Mouse (Mus musculus) heart, embryonic 11.5 days (tissue): ENCODE data around the gene Net1. TPM values are rescaled to one million over a fixed set of nuclear protein-coding genes. Genes with fewer than 3 reads are reported as not detected.

ENCODE experiments used
- ATAC-seq: fragments of 200-750 bp; cut with Nextera tagmentation; replicated peaks from 2 replicates; pipeline ENCODE4 v1.8.0; 2017; ENCODE audit warnings: moderate library complexity; ENCODE audit not compliant: insufficient number of reproducible peaks, low FRiP score, low TSS enrichment
- H3K27ac ChIP-seq: fragments of 300-500 bp; sonication (generic); 2 replicates; pipeline ENCODE4 v1.5.1; 2014; ENCODE audit warnings: mild to moderate bottlenecking, low read depth, low read length
- H3K27me3 ChIP-seq: fragments of 300-500 bp; sonication (generic); 2 replicates; pipeline ENCODE4 v1.6.1; 2014; ENCODE audit warnings: mild to moderate bottlenecking, low read length, mixed read lengths; ENCODE audit not compliant: control insufficient read depth, insufficient read depth
- H3K36me3 ChIP-seq: fragments of 300-500 bp; sonication (generic); 2 replicates; pipeline ENCODE4 v1.6.1; 2014; ENCODE audit warnings: mild to moderate bottlenecking, low read length, moderate library complexity, mixed read lengths; ENCODE audit not compliant: control insufficient read depth, insufficient read depth
- H3K4me1 ChIP-seq: fragments of 300-500 bp; sonication (generic); 2 replicates; pipeline ENCODE4 v1.6.1; 2014; ENCODE audit warnings: low read length; ENCODE audit not compliant: control insufficient read depth, insufficient read depth
- H3K4me2 ChIP-seq: fragments of 300-500 bp; sonication (generic); 2 replicates; pipeline ENCODE4 v1.6.1; 2014; ENCODE audit warnings: mild to moderate bottlenecking, moderate library complexity
- H3K4me3 ChIP-seq: fragments of 300-500 bp; sonication (generic); 2 replicates; pipeline ENCODE4 v1.5.1; 2014; ENCODE audit warnings: low read depth, low read length
- H3K9ac ChIP-seq: fragments of 300-500 bp; sonication (generic); 2 replicates; pipeline ENCODE4 v1.6.1; 2014; ENCODE audit warnings: mild to moderate bottlenecking, low read depth, low read length, moderate library complexity
- H3K9me3 ChIP-seq: fragments of 300-500 bp; sonication (generic); replicated peaks from 2 replicates; pipeline ENCODE4 v1.6.1; 2016; ENCODE audit warnings: low read length; ENCODE audit not compliant: control insufficient read depth
- WGBS: fragments of 180-500 bp; shearing (Covaris S2); extraction: QIAGEN DNeasy Blood & Tissue Kit; methylation state at CpG from one replicate; pipeline ENCODE4 v1.1.7; 2014; ENCODE audit not compliant: insufficient replicate concordance; 5-methylcytosine and 5-hydroxymethylcytosine counted together
- polyA plus RNA-seq: library from polyadenylated mRNA; unstranded; fragments of >200 nt; fragmentation: Nextera tagmentation; extraction: Ambion mirVana; gene quantifications from 2 replicates; pipeline ENCODE4 v1.2.1, GENCODE M21; 2014

The Net1 gene
- polyA plus RNA-seq = 47.9 and 51.8 TPM in 2 replicates

- H3K4me1 ChIP-seq = peaks cover 8% of the 10 kb centered on the region
- no peaks in the 10 kb centered on the region for H3K27me3 ChIP-seq
- peak within 1 kb of the TSS; percentile 93 for H3K9ac ChIP-seq
- WGBS = under 1% methylated on average over 52 of the region's 52 CpGs
- H3K4me2 ChIP-seq = peak within 1 kb of the TSS; percentile 79
- ATAC-seq = peak; percentile 98
- peak within 1 kb of the TSS; percentile 92 for H3K4me3 ChIP-seq
- H3K36me3 ChIP-seq = peaks cover 4% of the 10 kb centered on the region; the same call in 1 of the 2 replicates
- H3K9me3 ChIP-seq = no peaks in the 10 kb centered on the region
- 0 out of 2 replicates have a peak within 1 kb of the TSS, but pooled peaks have one; percentile 50 for H3K27ac ChIP-seq
Observed at GRCm38 (mm10) chr13:3917571-3918311, at the start of gene Net1, which contains the start of gene Tubal3. Gene Net1 (minus strand): TSS chr13:3918220. Gene Tubal3 (plus strand): TSS chr13:3918274.

- 74% methylated on average over 6 of the region's 6 CpGs for WGBS
- Histone ChIP-seq H3K27me3 (no peaks in the 10 kb centered on the region), H3K9me3 (no peaks in the 10 kb centered on the region), H3K9ac (no peak overlapping the region), H3K27ac (no peak overlapping the region), H3K4me1 (no peaks in the 10 kb centered on the region), H3K36me3 (no peaks in the 10 kb centered on the region), H3K4me3 (no peak overlapping the region), H3K4me2 (no peak overlapping the region)
- ATAC-seq = no peak
Observed at GRCm38 (mm10) chr13:3951198-3951914, 33.3 kb upstream of the Net1 start.

- ATAC-seq = no peak
- H3K27ac ChIP-seq = no peak overlapping the region
- no peaks in the 10 kb centered on the region for H3K9me3 ChIP-seq
- no peak overlapping the region for H3K9ac ChIP-seq
- H3K4me1 ChIP-seq = no peaks in the 10 kb centered on the region
- H3K4me3 ChIP-seq = no peak overlapping the region
- no peaks in the 10 kb centered on the region for H3K36me3 ChIP-seq
- H3K27me3 ChIP-seq = no peaks in the 10 kb centered on the region
- WGBS = 83% methylated on average over 4 of the region's 4 CpGs
- no peak overlapping the region for H3K4me2 ChIP-seq
Observed at GRCm38 (mm10) chr13:3949477-3949876, 31.5 kb upstream of the Net1 start.

GRCm38 (mm10) chr13:3947267-3947666 lies 29.2 kb upstream of the Net1 start:
- Histone ChIP-seq H3K27ac (no peak overlapping the region), H3K27me3 (no peaks in the 10 kb centered on the region)
- WGBS = 77% methylated on average over 4 of the region's 4 CpGs

DNA sequence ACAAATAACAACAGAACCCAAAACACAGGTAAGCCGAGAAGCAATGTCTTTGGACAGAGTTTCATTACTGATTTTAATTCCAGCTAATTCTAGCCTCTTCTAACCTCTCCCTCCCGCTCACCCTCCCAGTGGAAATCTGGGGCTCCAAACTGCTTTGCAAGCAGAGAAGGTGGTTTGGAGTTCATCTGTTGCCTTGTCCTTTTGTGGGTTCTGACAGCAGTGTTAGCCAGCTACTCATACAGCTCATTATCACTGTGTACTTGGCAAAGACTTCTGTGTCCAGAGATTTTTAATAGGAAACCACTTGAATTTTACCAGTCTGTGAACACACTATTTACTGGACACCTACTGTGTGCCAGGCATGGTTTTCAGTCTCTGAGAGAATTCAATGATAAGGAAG lies 27.2 kb upstream of the Net1 start, which contains the start of gene Ucn3:
Gene Ucn3, minus strand, starts transcription at position 101 of the 400 bp plus-strand sequence.
- Histone ChIP-seq H3K9me3 (no peaks in the 10 kb centered on the region), H3K27me3 (no peaks in the 10 kb centered on the region), H3K4me3 (no peak within 1 kb of the TSS), H3K4me2 (no peak within 1 kb of the TSS), H3K27ac (no peak within 1 kb of the TSS), H3K4me1 (no peaks in the 10 kb centered on the region), H3K9ac (no peak within 1 kb of the TSS), H3K36me3 (no peaks in the 10 kb centered on the region)
- ATAC-seq = no peak
- 65% methylated on average over 2 of the region's 2 CpGs for WGBS

More at GRCm38 (mm10) chr13:3947267-3947666, 29.2 kb upstream of the Net1 start:
- no peak overlapping the region for H3K4me3 ChIP-seq
- H3K4me2 ChIP-seq = no peak overlapping the region
- H3K4me1 ChIP-seq = no peaks in the 10 kb centered on the region
- H3K9me3 ChIP-seq = no peaks in the 10 kb centered on the region
- no peak overlapping the region for H3K9ac ChIP-seq
- no peaks in the 10 kb centered on the region for H3K36me3 ChIP-seq
- ATAC-seq = no peak

DNA sequence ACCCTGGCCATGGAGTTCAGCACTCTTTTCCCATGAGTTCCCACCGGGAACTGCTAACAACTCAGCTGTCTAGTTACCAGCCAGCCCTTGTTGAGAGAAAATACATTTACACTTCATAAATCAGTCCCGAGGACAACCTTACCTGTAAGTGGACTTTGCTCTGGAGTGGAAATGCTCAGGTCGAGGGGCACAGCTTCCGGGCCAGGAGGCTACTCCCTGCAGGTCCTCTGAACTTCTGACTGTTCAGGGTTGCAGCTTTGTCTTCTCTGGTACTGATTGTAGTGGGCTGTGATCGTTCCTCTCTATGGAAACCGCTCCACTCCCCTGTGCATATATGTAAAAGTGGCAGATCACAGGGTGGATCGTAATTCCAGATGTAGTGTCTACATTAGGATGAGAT lies 26.7 kb upstream of the Net1 start:
- Histone ChIP-seq H3K9ac (no peak overlapping the region), H3K9me3 (no peaks in the 10 kb centered on the region), H3K27me3 (no peaks in the 10 kb centered on the region), H3K27ac (no peak overlapping the region), H3K4me1 (no peaks in the 10 kb centered on the region), H3K36me3 (no peaks in the 10 kb centered on the region), H3K4me3 (no peak overlapping the region), H3K4me2 (no peak overlapping the region)
- 71% methylated on average over 7 of the region's 7 CpGs for WGBS
- ATAC-seq = no peak

DNA sequence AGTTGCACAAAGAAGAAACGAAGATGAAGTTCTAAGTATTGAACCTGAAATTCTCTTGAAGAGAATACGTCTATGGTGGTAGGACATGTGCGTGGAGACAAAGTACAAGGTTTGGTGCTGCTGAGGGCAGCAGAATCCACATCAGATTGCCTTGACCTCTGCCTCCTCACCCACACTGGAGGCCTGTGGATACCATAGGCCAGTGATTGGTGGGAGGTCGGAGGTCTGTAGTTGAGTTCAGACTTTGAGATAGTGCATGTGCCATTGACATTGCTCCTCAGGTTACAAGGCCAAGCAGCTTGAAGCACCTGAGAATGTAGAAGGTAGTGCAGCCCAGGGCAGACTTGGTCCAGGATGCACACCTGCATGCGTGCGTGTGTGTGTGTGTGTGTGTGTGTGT lies 8.0 kb upstream of the Net1 start:
- no peaks in the 10 kb centered on the region for H3K4me1 ChIP-seq
- H3K9me3 ChIP-seq = no peaks in the 10 kb centered on the region
- H3K4me2 ChIP-seq = no peak overlapping the region
- H3K4me3 ChIP-seq = no peak overlapping the region
- no peak for ATAC-seq
- no peaks in the 10 kb centered on the region for H3K36me3 ChIP-seq
- 86% methylated on average over 5 of the region's 6 CpGs for WGBS
- H3K9ac ChIP-seq = no peak overlapping the region
- H3K27ac ChIP-seq = no peak overlapping the region
- H3K27me3 ChIP-seq = no peaks in the 10 kb centered on the region

DNA sequence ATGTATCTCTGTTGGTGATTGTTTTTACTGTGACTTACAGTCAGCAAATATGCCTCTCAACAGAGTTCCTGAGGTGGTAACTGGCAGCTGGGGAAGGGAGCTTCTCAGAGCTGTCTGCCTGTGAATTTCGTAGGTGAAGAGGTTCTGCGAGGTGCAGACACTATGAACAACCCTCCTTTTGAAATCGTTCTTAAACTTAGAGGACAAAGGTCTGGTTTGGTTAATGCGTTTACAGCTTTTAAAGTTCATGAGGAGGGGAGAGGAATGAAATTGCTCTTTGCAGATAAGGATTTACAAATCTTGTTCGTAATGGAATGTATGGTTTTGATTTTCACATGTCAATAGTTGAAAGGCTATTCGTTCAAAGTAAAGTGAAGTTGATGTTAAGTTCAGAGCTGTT lies 7.6 kb upstream of the Net1 start:
- WGBS = 69% methylated on average over 6 of the region's 6 CpGs
- ATAC-seq = no peak
- Histone ChIP-seq H3K4me3 (no peak overlapping the region), H3K27me3 (no peaks in the 10 kb centered on the region), H3K9ac (no peak overlapping the region), H3K36me3 (no peaks in the 10 kb centered on the region), H3K4me1 (no peaks in the 10 kb centered on the region), H3K4me2 (no peak overlapping the region), H3K27ac (no peak overlapping the region), H3K9me3 (no peaks in the 10 kb centered on the region)
